Mouse (Mus musculus) midbrain, postnatal 0 days (tissue): ENCODE measurements around the gene AC140267.1. TPM values are rescaled to one million over a fixed set of nuclear protein-coding genes. Genes with fewer than 3 reads are reported as not detected.

Experiments
- ATAC-seq: fragments of 200-750 bp; cut with Nextera tagmentation; 2 replicates; pipeline ENCODE4 v1.8.0; 2017; ENCODE audit warnings: moderate number of reproducible peaks, mild to moderate bottlenecking, moderate TSS enrichment, moderate library complexity; ENCODE audit not compliant: low FRiP score
- DNase-seq: peaks from one replicate; pipeline ENCODE4 v3.0.0-alpha.2; 2015; ENCODE audit warnings: low spot score
- H3K27ac ChIP-seq: fragments of 300-500 bp; sonication (generic); 2 replicates; pipeline ENCODE4 v1.5.1; 2014; ENCODE audit warnings: low read depth, mild to moderate bottlenecking, low read length, mixed read lengths
- H3K27me3 ChIP-seq: fragments of 300-500 bp; sonication (generic); 2 replicates; pipeline ENCODE4 v1.6.1; 2014; ENCODE audit warnings: low read length, control low read depth, mixed read lengths; ENCODE audit not compliant: insufficient read depth
- H3K36me3 ChIP-seq: fragments of 300-500 bp; sonication (generic); 2 replicates; pipeline ENCODE4 v1.6.1; 2014; ENCODE audit warnings: low read length, control low read depth, mixed read lengths; ENCODE audit not compliant: insufficient read depth
- H3K4me1 ChIP-seq: fragments of 300-500 bp; sonication (generic); 2 replicates; pipeline ENCODE4 v1.6.1; 2014; ENCODE audit warnings: mild to moderate bottlenecking, control low read depth, antibody characterized with exemption, low read length, mixed read lengths; ENCODE audit not compliant: insufficient read depth
- H3K4me2 ChIP-seq: fragments of 300-500 bp; sonication (generic); 2 replicates; pipeline ENCODE4 v1.6.1; 2014; ENCODE audit warnings: low read depth, mild to moderate bottlenecking, low read length, mixed read lengths; ENCODE audit not compliant: poor library complexity, severe bottlenecking
- H3K4me3 ChIP-seq: fragments of 300-500 bp; sonication (generic); 2 replicates; pipeline ENCODE4 v1.5.1; 2014; ENCODE audit warnings: low read depth, mild to moderate bottlenecking, low read length, moderate library complexity
- H3K9ac ChIP-seq: fragments of 300-500 bp; sonication (generic); replicated peaks from 2 replicates; pipeline ENCODE4 v1.6.1; 2014; ENCODE audit warnings: mild to moderate bottlenecking, low read length, moderate library complexity, mixed read lengths; ENCODE audit not compliant: poor library complexity, severe bottlenecking
- H3K9me3 ChIP-seq: fragments of 300-500 bp; sonication (generic); 2 replicates; pipeline ENCODE4 v1.6.1; 2016; ENCODE audit warnings: low read length, control low read depth
- CTCF ChIP-seq: IDR thresholded peaks from 2 replicates; pipeline ENCODE4 v1.5.1; 2016; ENCODE audit warnings: antibody characterized with exemption, mild to moderate bottlenecking
- WGBS: fragments of 180-500 bp; shearing (Covaris S2); extraction: QIAGEN DNeasy Blood & Tissue Kit; methylation state at CpG from one replicate; pipeline ENCODE4 v1.1.7; 2014; 5-methylcytosine and 5-hydroxymethylcytosine counted together
- polyA plus RNA-seq: library from polyadenylated mRNA; unstranded; fragments of >200 nt; fragmentation: Nextera tagmentation; extraction: Ambion mirVana; gene quantifications from 2 replicates; pipeline ENCODE4 v1.2.1, GENCODE M21; 2015
- total RNA-seq: library from RNA; depleted of rRNA; stranded (reverse); fragments of >200 nt; gene quantifications from 2 replicates; pipeline ENCODE4 v1.2.3, GENCODE M21; 2014

Gene AC140267.1
- total and polyA plus RNA-seq, 2 experiments from 2014 or later, result 5.6 TPM; not detected in 1

DNA sequence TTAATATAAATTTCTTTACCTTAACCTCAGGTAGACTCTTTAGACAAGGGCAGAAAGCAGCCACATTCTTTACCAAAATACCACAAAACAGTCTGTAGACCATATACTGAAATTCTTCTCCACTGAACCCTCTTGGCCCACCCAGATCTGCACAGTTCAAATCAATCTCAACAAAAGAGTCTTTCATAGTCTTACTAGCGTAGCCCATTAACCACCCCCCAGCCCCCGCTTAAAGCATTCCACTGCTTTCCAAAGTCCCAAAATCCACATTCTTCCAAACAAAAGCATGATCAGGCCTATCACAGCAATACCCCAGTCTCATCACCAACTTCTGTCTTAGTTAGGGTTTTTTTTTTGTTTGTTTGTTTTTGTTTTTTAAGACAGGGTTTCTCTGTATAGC lies 36.1 kb upstream of the AC140267.1 start:
- Histone ChIP-seq H3K4me3 (no peak overlapping the region), H3K4me1 (no peaks in the 10 kb centered on the region), H3K36me3 (no peaks in the 10 kb centered on the region), H3K27me3 (no peaks in the 10 kb centered on the region), H3K9ac (no peak overlapping the region), H3K4me2 (no peak overlapping the region), H3K9me3 (no peaks in the 10 kb centered on the region), H3K27ac (no peak overlapping the region)
- no peak for ATAC-seq
- no peak for DNase-seq
- WGBS, result 59% methylated on average over 2 of the region's 2 CpGs
- TF ChIP-seq CTCF, result no peak

DNA sequence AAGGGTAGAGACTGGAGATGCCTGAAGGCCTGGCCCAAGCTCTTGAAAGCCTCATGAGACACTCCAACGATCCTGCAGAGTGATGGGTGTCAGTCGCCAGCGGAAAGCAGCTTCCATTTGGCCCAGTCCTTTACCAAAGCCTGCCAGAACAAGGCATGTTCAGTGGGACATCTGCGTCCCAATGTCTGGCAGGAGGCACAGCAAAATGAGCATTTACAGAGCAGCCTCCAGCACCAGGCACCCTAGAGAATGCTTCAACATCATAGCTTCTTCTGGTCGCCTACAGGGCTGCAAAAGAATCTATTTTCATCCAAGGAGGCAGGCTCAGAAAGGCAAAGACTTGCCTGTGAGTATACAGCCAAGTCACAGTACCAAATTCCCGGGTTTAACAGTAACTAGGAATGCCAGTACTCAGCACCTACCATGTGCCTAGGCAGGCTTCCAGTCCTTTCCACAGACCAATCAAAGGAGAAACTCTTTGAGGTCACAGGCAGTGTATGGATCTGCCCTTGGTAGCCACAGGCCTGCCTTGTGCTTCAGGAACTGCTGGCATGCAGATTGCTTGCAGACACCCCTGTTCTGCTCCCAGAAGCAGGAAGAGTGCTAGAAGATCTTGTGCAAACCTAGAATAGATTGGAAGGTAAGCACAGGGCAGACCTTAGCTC lies 33.4 kb upstream of the AC140267.1 start:
- Histone ChIP-seq H3K27ac (no peak overlapping the region), H3K4me1 (no peaks in the 10 kb centered on the region), H3K4me2 (no peak overlapping the region), H3K9me3 (no peaks in the 10 kb centered on the region), H3K27me3 (no peaks in the 10 kb centered on the region), H3K36me3 (no peaks in the 10 kb centered on the region), H3K4me3 (no peak overlapping the region), H3K9ac (no peak overlapping the region)
- TF ChIP-seq CTCF, result no peak
- ATAC-seq, result no peak
- no peak for DNase-seq
- WGBS, result 87% methylated on average over 6 of the region's 6 CpGs

DNA sequence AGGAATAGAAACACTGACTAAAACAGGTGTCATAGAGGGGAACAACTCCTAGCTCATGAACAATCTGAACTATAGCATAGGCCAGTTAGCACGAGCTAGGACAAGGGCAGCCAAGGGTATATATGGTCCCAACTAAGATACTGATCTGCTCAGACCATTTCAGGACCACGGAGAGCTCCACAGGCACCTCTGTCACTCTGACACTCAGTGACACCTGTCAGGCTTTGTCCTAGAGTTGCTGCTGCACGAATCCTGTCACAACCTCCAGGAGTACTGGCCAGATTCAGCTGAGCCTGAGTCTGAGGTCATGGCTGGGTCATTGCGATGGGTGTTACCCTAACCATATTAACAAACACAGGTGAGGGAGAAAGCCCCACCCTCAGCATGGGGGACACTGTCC lies 32.2 kb upstream of the AC140267.1 start:
- no peak overlapping the region for H3K4me3 ChIP-seq
- no peak overlapping the region for H3K27ac ChIP-seq
- H3K36me3 ChIP-seq, result no peaks in the 10 kb centered on the region
- no peak overlapping the region for H3K9ac ChIP-seq
- WGBS, result 43% methylated on average over 4 of the region's 4 CpGs
- no peaks in the 10 kb centered on the region for H3K4me1 ChIP-seq
- DNase-seq (no peak), ATAC-seq (no peak)
- H3K27me3 ChIP-seq, result no peaks in the 10 kb centered on the region
- no peaks in the 10 kb centered on the region for H3K9me3 ChIP-seq
- no peak overlapping the region for H3K4me2 ChIP-seq
- no peak for TF ChIP-seq CTCF

DNA sequence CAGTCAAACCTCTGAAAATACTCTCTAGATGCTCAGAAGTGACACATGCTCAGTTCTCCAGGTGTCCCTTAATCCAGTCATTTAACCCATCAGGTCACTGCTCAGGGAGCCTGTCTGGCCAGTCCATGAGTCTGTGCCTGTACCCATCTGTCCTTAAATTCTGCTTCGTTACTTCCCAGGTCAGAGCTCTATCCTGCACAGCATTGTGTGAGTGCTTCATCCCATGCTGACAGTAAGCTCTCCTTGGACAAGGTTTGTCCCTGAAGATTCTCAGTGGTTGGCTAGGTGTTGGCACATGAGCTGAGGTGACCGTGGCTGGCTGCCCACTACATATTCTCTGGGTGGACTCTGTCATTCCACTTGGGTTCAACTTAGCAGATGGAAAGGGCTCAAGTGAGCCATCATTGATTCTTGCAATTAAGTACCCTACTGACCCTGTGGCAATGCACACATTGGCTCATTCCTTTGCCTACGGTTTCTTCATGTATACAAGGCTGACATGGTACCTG lies 29.5 kb upstream of the AC140267.1 start:
- 95% methylated on average over 3 of the region's 3 CpGs for WGBS
- peaks cover 4% of the 10 kb centered on the region; the same call in 1 of the 2 replicates for H3K36me3 ChIP-seq
- no peak overlapping the region for H3K27ac ChIP-seq
- TF ChIP-seq CTCF, result no peak
- no peaks in the 10 kb centered on the region for H3K4me1 ChIP-seq
- H3K9ac ChIP-seq, result no peak overlapping the region
- H3K27me3 ChIP-seq, result no peaks in the 10 kb centered on the region
- no peak overlapping the region for H3K4me2 ChIP-seq
- ATAC-seq (no peak), DNase-seq (no peak)
- H3K4me3 ChIP-seq, result no peak overlapping the region
- no peaks in the 10 kb centered on the region for H3K9me3 ChIP-seq

DNA sequence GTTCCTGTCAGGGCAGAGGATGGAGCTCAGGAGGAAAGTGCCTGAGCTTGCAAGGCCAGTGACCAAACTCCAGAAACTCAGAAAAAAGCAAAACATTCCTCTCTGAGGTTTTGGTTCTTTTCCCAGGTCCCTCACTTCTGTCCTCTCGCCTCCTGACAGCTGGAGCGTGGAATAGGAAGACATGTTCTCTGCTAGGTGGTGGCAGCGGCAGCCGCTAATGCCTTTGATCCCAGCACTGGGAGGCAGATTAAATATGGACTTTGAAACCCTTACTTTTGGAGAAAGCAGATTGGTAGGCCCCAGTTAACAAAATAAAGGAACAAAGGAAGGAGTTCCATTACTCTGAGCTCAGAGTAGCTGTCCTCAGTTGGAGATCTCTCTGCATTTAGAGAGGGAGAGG lies 27.2 kb upstream of the AC140267.1 start:
- ATAC-seq (no peak), DNase-seq (no peak)
- 16% methylated on average over 4 of the region's 4 CpGs for WGBS
- H3K9ac ChIP-seq, result no peak overlapping the region
- no peak overlapping the region for H3K4me2 ChIP-seq
- H3K36me3 ChIP-seq, result peaks cover 24% of the 10 kb centered on the region
- H3K27ac ChIP-seq, result peak overlapping the region; percentile 32; the same call in 1 of the 2 replicates
- no peaks in the 10 kb centered on the region for H3K9me3 ChIP-seq
- H3K27me3 ChIP-seq, result no peaks in the 10 kb centered on the region
- TF ChIP-seq CTCF, result no peak
- H3K4me3 ChIP-seq, result no peak overlapping the region
- no peaks in the 10 kb centered on the region for H3K4me1 ChIP-seq

DNA sequence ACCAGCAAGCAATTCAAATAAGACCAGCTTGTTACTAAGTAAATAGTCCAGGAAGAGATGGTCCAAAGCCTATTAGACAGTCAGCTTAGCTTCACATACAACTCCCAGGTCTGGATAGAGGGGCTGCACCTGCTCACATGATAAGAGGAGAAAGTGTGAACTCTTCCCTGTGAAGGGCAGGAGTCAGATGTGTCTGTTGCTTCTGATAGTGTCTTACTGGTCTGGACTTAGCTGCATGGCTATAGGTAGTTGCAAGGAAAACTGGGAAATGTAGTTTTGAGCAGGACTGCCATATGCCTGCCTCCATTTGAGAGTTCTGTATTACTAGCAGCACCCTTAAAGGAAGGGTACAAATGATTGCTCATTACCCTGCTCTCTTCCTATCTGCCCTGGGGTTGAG lies 21.9 kb upstream of the AC140267.1 start:
- no peak for TF ChIP-seq CTCF
- ATAC-seq (no peak), DNase-seq (no peak)
- no peaks in the 10 kb centered on the region for H3K9me3 ChIP-seq
- H3K27me3 ChIP-seq, result no peaks in the 10 kb centered on the region
- no peak overlapping the region for H3K27ac ChIP-seq
- H3K9ac ChIP-seq, result no peak overlapping the region
- no peak overlapping the region for H3K4me3 ChIP-seq
- no peaks in the 10 kb centered on the region for H3K4me1 ChIP-seq
- no peak overlapping the region for H3K4me2 ChIP-seq
- H3K36me3 ChIP-seq, result peaks cover 24% of the 10 kb centered on the region
